Mouse (Mus musculus) ES-Bruce4 (cell line): ENCODE data around the gene Dnah5.

ENCODE experiments used
- CTCF ChIP-seq: IDR thresholded peaks from one replicate; pipeline ENCODE4 v1.8.1; 2011; ENCODE audit warnings: low read depth, low read length
- EP300 ChIP-seq: IDR thresholded peaks from 2 replicates; pipeline ENCODE4 v1.6.1; 2011; ENCODE audit warnings: low read depth, low read length; ENCODE audit not compliant: insufficient read depth

- TF ChIP-seq CTCF (no peak), EP300 (no peak)
These were observed 177.4 kb downstream of the Dnah5 start for GRCm38 (mm10) chr15:28380909-28381308.
